Mouse (Mus musculus): ENCODE measurements around the gene Evi5. TPM values are rescaled to one million over a fixed set of nuclear protein-coding genes. Genes with fewer than 3 reads are reported as not detected.

The Evi5 gene
- total RNA-seq (2021), result 10 to 100 TPM; 63.2 to 70.7 TPM
- long read RNA-seq, experiment 1, partial matches to known transcripts, result 1 of 13 reads
- long read RNA-seq, experiment 1, other reads (novel, unspliced or antisense), result 12 of 13 reads
- long read RNA-seq, experiment 2, partial matches to known transcripts, result 6 of 22 reads
- long read RNA-seq, experiment 2, other reads (novel, unspliced or antisense), result 16 of 22 reads

DNA sequence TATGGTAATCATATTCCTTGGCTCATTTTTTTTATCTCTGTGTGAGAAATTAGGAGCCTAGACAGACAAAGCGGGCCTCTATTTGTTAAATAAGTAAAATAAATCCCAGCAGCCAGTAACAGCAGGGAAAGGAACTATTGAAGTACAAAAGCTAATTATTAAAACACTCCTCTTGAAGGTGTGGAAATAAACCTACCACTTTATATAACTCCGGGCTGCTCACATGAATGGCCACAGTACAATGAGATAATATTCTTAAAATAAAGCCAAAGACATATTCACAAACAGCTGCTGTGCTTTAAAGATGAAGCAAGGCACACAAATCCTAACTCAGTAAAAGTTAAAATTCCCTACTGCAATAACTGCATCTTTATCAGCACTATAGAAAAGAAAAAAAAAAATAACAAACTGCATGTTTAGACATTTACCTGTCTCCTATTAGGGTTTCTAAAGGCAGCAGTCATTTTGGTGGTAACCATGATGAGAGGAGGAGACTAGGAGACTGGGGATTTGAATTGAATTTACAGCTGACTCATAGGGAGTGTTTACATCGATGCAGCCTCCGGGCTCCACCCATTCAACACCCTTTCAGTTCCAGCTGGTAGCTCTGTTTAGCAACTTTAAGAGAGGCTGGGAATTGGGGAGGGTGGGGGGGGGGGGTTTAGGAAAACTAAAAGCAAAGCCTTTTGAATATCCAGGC is at the start of gene Evi5:
Evi5 (minus strand) TSS at position 547 of the 700 bp plus-strand sequence.
- no peak for TF ChIP-seq CTCF (conservative IDR thresholded peaks at IDR 0.05)
- no peak within 1 kb of the TSS; the same call in 1 of the 2 replicates for H3K4me3 ChIP-seq
- DNase-seq (ENCODE audit: low spot score in 2 of 2), result peak in 1 of 2 experiments; percentile 9

DNA sequence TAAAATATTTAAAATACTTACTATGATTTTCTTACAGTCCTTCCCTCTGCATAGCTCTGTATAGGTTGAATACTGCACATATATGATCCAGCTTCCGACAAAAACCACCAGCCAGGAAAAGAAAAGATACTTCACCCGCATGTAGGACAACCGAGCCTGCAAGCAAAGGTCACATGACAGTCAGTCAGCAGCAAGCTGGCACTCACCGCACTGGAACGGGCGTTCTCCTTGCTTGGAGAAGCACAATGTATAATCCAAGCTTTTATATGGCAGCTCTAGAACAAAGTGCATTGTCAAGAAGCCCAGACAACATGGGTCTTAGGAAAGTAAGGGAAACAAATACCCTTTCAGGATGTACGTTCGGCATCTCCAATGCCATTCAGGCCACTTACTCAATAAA is 49.7 kb upstream of the Evi5 start:
- no peak for TF ChIP-seq CTCF (conservative IDR thresholded peaks at IDR 0.05)
- DNase-seq (ENCODE audit: low spot score in 2 of 2), result no peak
- Histone ChIP-seq H3K4me3 (no peak overlapping the region), H3K27ac (no peak overlapping the region)

More for the DNA sequence above, at the start of gene Evi5:
- peak within 1 kb of the TSS; percentile 58 for H3K27ac ChIP-seq

DNA sequence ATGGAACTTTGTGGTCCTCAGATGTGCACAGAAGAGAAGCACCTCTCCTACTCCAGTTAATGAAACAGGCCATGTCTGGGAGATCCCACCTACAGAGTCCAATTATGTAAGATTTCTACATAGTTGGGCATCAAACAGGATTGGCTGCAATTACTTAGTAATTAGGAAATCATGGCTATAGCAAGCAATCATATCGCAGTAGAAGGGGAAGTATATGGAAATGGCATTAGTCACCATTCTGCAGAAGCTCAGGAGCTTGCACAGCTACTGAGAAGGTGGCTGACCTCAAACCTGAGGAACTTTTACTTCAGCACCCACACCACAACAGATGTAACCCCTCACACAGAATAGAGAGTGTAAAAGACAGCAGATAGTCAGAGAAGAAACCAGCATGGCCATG is 47.9 kb upstream of the Evi5 start:
- TF ChIP-seq CTCF (conservative IDR thresholded peaks at IDR 0.05), result no peak
- Histone ChIP-seq H3K27ac (no peak overlapping the region), H3K4me3 (no peak overlapping the region)
- DNase-seq (ENCODE audit: low spot score in 2 of 2), result no peak

DNA sequence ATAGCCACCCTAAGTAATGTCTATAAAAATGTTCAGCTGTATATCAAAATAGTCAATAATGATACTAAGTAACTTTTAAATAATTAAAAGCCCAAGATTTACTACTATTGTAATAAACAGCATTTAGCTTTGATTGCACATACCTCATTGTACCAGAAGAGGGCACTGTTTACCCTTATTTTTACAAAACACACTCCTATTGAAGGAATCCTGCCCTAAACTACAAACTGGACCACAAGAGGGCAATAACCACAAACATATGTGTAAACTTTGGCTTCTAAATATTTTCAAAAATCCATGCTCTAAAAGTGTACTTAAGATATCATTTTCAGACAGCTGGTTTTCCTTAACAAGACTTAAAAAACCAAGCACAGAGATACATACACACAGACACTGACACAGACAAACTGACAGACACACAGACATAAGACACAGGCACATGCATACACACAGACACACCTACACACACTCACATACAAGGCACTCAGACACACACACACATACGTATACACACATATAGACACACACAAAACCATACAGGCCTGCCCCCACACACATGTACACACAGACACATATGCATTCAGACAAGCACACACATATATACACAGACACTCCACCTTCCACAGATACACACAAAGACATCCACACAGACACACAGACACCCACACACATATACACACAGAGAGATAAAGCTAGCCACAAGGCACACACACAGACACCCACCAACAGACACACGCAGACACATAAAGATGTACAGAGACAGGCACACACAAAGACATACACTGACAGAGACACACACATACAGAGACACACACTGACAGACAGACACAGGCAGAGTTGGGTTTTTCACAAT is 46.7 kb upstream of the Evi5 start:
- peak; percentile 93 for TF ChIP-seq CTCF (conservative IDR thresholded peaks at IDR 0.05)
- H3K4me3 ChIP-seq, result no peak overlapping the region
- peak; percentile 63 to 65 for DNase-seq (ENCODE audit: low spot score in 2 of 2)
- H3K27ac ChIP-seq, result no peak overlapping the region

DNA sequence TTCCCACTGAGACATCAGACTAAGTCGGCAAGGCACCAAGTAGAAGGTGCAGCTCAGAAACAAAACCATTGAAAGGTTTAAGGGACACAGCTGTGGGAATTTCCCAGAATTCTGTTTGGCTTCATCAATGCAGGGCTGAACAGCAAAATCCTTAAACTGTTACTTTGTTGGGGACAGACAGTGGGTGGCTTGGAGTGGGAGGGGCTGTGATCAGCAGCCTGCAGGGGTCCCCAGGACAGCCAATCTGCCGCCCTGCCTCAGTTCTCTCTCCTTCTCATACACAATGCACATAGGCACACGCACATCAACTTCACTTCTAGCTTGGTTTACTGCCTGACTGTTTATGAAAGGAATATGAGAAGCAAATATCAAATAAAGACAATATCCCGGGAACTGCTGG is 40.4 kb upstream of the Evi5 start:
- Histone ChIP-seq H3K27ac (no peak overlapping the region), H3K4me3 (no peak overlapping the region)
- TF ChIP-seq CTCF (conservative IDR thresholded peaks at IDR 0.05), result no peak
- no peak for DNase-seq (ENCODE audit: low spot score in 2 of 2)

DNA sequence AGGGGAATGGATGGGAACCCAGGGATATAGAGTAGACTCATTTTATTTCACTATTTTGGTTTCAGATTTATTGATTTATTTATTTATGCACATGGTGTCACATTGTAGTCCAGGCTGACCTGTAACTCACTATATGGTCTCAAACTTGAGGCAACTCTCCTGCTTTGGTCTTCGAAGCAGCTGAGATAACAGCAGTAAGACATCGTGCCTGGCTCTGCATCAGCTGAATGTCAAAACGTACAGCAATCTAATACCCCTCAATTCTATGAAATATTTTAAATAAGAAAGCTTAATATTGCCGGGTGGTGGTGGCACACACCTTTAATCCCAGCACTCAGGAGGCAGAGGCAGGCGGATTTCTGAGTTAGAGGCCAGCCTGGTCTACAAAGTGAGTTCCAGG is 36.1 kb upstream of the Evi5 start:
- Histone ChIP-seq H3K27ac (no peak overlapping the region), H3K4me3 (no peak overlapping the region)
- no peak for TF ChIP-seq CTCF (conservative IDR thresholded peaks at IDR 0.05)
- no peak for DNase-seq (ENCODE audit: low spot score in 2 of 2)

DNA sequence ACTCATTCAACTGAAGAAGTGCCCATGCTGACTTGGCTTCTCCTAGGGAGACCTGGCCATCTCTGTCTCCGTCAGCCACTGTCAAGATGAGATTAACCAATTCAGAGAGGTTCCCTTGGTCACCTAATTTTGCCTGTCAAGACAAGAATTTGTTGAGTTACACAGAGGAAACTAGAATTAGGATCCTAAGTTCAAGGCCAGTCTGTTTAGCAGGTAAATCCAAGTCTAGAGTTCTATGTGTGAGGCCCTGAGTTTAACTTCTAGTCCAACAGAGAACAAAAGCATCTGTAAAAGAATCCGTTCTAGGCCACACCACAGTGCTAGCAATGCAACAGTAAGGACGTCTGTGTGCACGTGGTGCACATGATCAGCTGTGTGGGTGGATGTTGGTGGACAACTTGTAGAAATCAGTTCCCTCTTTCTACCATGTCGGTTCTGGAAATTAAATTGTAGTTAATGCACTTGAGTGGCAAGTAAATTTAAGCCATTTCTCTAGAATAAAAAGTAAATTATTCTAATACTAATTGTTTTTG is 35.2 kb upstream of the Evi5 start:
- no peak for DNase-seq (ENCODE audit: low spot score in 2 of 2)
- Histone ChIP-seq H3K4me3 (no peak overlapping the region), H3K27ac (no peak overlapping the region)
- TF ChIP-seq CTCF (conservative IDR thresholded peaks at IDR 0.05), result no peak

DNA sequence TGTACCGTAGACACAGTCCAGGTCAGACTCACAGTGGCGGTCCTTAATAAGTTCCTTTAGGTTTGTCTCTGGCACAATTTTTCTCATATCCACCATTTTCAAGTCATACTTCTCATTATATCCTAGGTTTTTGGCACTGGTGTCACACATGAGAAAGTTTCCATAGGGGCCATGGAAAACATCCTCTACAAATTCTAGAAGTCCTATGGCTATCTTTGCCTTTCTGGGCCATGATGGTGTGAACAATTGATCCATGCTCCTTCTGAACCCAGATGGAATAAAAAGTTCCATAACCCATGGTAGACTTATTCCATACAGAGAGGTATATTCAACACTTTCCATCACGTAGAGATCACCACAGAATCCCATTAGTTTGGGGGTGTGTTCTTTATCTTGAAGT is 34.8 kb upstream of the Evi5 start:
- H3K27ac ChIP-seq, result no peak overlapping the region
- no peak overlapping the region for H3K4me3 ChIP-seq
- no peak for TF ChIP-seq CTCF (conservative IDR thresholded peaks at IDR 0.05)
- DNase-seq (ENCODE audit: low spot score in 2 of 2), result no peak

DNA sequence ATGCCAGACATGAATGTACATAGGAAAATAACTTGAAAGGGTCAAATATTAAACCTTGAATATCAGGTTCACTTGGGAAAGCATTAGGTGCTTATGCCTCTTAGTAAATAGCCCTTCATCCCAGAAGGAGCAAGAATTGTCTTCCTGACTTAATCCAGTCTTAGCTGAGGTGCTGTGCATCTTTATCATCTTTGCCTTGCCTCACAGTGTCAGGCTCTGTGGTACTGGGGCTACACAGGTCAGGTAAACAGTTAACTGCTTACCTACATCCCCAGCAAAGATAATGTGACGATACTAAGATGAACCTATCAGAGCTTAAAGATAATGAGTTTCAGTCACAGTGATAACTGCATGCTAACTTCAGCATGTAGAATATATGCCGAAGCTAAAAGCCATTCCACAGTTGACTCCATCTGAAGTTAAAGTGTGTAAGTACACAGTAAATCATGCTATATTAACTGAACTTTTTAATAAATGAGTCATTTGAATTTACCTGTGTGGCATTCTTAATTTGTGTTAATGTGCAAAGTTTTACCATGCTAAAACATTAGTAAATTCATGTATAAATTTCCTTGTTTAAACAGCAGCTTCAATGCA is 33.7 kb upstream of the Evi5 start:
- Histone ChIP-seq H3K27ac (no peak overlapping the region), H3K4me3 (no peak overlapping the region)
- DNase-seq (ENCODE audit: low spot score in 2 of 2), result no peak
- no peak for TF ChIP-seq CTCF (conservative IDR thresholded peaks at IDR 0.05)

DNA sequence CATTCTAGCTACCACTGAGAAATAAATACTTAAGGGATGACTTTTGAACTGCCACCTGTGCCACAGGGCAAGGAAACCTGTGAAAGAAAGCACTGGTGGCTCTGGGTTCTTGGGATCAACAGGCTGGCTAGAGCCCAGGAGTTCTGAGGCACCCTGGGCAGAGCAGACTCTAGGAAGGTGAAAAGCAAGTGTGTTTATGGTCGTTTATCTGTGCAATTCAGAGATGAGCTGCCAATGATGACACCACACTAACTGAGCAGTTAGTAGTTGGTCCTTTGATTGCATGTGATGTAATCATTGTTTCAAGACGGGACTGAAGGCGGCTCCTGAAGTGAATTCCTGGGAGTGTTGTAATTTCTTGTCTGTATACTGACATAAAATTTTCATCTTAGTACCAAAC is 29.4 kb upstream of the Evi5 start:
- DNase-seq (ENCODE audit: low spot score in 2 of 2), result no peak
- Histone ChIP-seq H3K27ac (no peak overlapping the region), H3K4me3 (no peak overlapping the region)
- TF ChIP-seq CTCF (conservative IDR thresholded peaks at IDR 0.05), result no peak

DNA sequence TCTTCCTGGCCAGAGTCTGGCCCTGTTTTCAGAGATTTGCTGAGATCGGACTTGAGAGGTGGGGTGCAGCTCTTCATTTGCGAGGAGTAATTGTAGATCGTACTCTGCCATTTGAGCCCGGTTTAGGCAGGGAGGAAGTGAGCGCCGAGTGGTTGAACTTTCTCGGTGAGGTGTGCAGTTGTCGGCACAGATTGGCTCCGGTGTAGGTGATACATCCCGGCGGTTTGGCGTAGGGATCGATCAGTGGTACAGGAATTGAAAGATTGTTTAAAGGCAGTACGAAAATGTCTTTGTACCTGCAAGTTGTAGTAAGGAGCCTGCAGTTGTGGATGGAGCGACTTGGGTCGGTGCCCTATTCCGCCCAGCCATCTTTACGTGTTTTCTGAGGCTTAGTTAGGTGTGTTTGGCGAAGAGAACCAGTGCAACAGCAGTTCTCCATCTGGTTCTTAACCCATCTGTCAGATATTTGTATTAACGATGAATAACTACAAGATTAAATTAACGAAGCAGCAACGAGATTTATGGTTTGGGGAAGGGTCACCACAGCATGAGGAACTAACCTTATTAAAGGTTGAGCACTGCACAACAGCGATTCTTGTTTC is 26.2 kb upstream of the Evi5 start:
- Histone ChIP-seq H3K27ac (peak overlapping the region; percentile 97), H3K4me3 (peak overlapping the region; percentile 97)
- no peak for DNase-seq (ENCODE audit: low spot score in 2 of 2)
- no peak for TF ChIP-seq CTCF (conservative IDR thresholded peaks at IDR 0.05)

DNA sequence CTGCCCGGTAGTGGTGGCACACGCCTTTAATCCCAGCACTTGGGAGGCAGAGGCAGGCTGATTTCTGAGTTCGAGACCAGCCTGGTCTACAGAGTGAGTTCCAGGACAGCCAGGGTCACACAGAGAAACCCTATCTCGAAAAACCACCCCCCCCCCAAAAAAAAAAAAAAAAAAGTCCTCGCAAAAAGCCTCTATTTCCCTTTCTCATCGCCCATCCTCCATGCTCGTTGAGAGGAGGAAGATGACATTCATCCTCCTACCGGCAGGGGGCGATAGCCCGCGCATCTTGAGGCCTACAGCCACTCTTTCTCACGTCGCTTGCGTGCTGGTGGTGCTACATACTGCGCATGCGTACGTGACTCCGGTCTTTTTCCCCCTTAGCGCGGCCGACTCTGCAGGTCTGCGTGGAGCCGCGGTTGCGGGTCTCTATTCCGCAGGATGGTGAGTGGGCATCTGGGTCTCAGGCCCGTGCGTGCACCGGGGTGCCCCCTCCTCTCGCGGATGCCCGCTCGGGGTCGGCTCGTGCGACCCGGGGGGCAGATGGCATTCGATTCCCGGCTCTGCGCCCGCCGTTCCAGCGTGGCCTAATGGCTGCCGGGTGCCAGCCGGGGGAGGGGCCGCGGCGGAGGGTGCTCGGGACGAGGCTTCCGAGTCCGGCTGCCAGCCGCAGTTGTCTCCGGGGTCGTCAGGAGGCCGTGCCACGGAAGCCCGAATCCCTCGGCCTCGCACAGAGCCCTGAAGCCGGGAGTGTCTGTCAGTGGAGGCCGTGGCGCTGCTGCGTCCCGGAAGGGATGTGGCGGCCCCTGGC is 25.5 kb upstream of the Evi5 start, which contains the start of gene Rpl5:
Rpl5 (plus strand) TSS at position 297 of the 808 bp plus-strand sequence.
- Histone ChIP-seq H3K27ac (peak within 1 kb of the TSS; percentile 97), H3K4me3 (peak within 1 kb of the TSS; percentile 97)
- DNase-seq (ENCODE audit: low spot score in 2 of 2), result peak; percentile 96 to 98
- peak; percentile 85 for TF ChIP-seq CTCF (conservative IDR thresholded peaks at IDR 0.05)

All from layer of hippocampus, adult 2 months (tissue).